Mouse (Mus musculus) gastrocnemius, adult 8-10 months (tissue): ENCODE results near the gene Cmtm5. TPM values are rescaled to one million over a fixed set of nuclear protein-coding genes. Genes with fewer than 3 reads are reported as not detected.
A peak's percentile ranks its signal among the peaks of the same experiment; 100 is the strongest.
"Not testable (repeated sequence)": the region's sequence is repeated elsewhere in the genome, so short reads cannot be mapped to it uniquely, and the experiment has no call there.

ENCODE experiments used
- DNase-seq, 2 experiments: peaks; one replicate each; pipeline ENCODE4 v3.0.0; 2022; ENCODE audit warnings: low spot score in 2 of 2
- total RNA-seq, 4 experiments: library from RNA; stranded (reverse); gene quantifications; 2 replicates each; pipeline ENCODE4 v1.2.4; 2022

The Cmtm5 gene
- total RNA-seq, 4 experiments from 2014 or later: not detected

- no peak for DNase-seq
Measured at GRCm38 (mm10) chr14:54932645-54933150, 3.4 kb upstream of the Cmtm5 start, which contains the start of gene Il25. Gene Il25, plus strand, starts transcription at chr14:54932695.

GRCm38 (mm10) chr14:54936831-54937160 lies 735 bp downstream of the Cmtm5 start:
- DNase-seq: no peak

GRCm38 (mm10) chr14:54937361-54938182 lies 1.5 kb downstream of the Cmtm5 start:
- DNase-seq: no peak

GRCm38 (mm10) chr14:54938431-54939219 lies 2.6 kb downstream of the Cmtm5 start:
- no peak for DNase-seq

- peak; percentile 26 to 39 for DNase-seq
Measured at GRCm38 (mm10) chr14:54939434-54940175, 3.5 kb downstream of the Cmtm5 start.

GRCm38 (mm10) chr14:54940176-54940530 lies 4.1 kb downstream of the Cmtm5 start:
- no peak for DNase-seq

GRCm38 (mm10) chr14:54941024-54941978 lies 5.2 kb downstream of the Cmtm5 start:
- no peak for DNase-seq

- DNase-seq: no peak
Measured at GRCm38 (mm10) chr14:54942479-54942878, 6.4 kb downstream of the Cmtm5 start.

GRCm38 (mm10) chr14:54943971-54944370 lies 7.9 kb downstream of the Cmtm5 start:
- DNase-seq: no peak

GRCm38 (mm10) chr14:54944939-54945338 lies 8.9 kb downstream of the Cmtm5 start:
- DNase-seq: no peak

- DNase-seq: no peak
Measured at GRCm38 (mm10) chr14:54945975-54946704, 10.1 kb downstream of the Cmtm5 start.

GRCm38 (mm10) chr14:54947008-54947407 lies 10.9 kb downstream of the Cmtm5 start:
- DNase-seq: not testable (repeated sequence)

- no peak for DNase-seq
Measured at GRCm38 (mm10) chr14:54948781-54949180, 12.7 kb downstream of the Cmtm5 start.

- no peak for DNase-seq
Measured at GRCm38 (mm10) chr14:54950493-54950892, 14.4 kb downstream of the Cmtm5 start.

- no peak for DNase-seq
Measured at GRCm38 (mm10) chr14:54951587-54951986, 15.5 kb downstream of the Cmtm5 start.

GRCm38 (mm10) chr14:54953664-54954206 lies 17.7 kb downstream of the Cmtm5 start:
- no peak for DNase-seq

- no peak for DNase-seq
Measured at GRCm38 (mm10) chr14:54954474-54954873, 18.4 kb downstream of the Cmtm5 start.

- no peak for DNase-seq
Measured at GRCm38 (mm10) chr14:54955481-54955880, 19.4 kb downstream of the Cmtm5 start.

GRCm38 (mm10) chr14:54956533-54956932 lies 20.5 kb downstream of the Cmtm5 start:
- DNase-seq: no peak

GRCm38 (mm10) chr14:54958503-54958902 lies 22.4 kb downstream of the Cmtm5 start:
- DNase-seq: no peak
